Mouse (Mus musculus) G1E-ER4 (cell line): ENCODE results near the gene Lrrc28. TPM values are rescaled to one million over a fixed set of nuclear protein-coding genes. Genes with fewer than 3 reads are reported as not detected.

Experiments
- GATA1 ChIP-seq: IDR thresholded peaks from one replicate; pipeline ENCODE4 v1.8.0; 2012; ENCODE audit warnings: low read length, inconsistent platforms
- polyA plus RNA-seq: library from polyadenylated mRNA; stranded (reverse); fragments of >175 nt; gene quantifications from 2 replicates; pipeline ENCODE4 v1.2.3, GENCODE M21; 2012

Lrrc28 gene
- polyA plus RNA-seq, 1 experiment, result 20.0 TPM

DNA sequence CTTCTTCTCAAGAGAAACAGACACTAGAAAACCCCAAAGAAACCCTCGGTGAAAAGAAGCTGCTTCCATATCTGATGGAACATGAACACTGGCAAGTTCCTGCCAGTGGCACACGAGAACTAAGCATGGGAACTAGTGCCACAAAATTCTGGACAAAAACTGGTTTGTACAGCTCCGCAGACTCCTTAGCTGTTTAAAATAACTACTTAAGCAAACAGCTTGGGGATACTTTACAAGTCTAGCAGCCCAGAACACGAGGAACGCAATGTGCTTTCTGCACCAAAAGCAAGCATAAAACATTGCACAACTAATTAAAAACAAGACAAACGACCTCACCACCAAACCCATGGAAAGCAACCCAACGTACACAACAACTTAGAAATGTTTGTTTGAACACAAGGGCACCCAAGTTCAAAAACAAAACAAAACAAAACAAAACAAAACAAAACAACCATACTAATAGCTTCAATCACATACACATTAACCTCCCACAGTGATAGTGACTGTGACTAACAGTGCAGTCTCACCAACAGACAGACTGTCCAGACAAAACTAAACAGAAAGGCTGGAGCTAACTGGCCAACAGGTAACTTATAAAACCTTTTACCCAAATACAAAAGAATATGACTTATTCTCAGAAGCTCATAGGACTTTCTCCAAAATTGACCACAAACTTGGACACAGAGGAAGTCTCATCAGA lies 66.1 kb downstream of the Lrrc28 start:
- no peak for TF ChIP-seq GATA1

DNA sequence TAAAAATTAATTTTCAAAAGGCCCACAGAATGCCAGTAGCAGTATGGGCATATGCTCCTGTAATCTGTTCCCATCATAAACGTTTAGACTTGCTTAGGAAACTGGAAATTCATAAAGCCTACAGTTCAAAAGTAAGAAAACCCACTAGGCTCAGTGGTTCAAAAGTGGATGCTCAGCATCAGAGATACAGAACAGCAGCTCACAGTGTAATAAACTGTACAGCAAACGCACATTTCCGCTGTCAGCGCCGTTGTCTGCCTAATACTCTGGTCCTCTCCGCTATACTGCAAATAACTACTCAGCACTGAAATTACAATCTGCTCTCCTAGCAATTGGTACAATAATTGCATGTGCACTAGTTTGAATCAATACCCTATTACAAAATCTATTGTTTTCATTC lies 67.0 kb downstream of the Lrrc28 start:
- TF ChIP-seq GATA1, result no peak

DNA sequence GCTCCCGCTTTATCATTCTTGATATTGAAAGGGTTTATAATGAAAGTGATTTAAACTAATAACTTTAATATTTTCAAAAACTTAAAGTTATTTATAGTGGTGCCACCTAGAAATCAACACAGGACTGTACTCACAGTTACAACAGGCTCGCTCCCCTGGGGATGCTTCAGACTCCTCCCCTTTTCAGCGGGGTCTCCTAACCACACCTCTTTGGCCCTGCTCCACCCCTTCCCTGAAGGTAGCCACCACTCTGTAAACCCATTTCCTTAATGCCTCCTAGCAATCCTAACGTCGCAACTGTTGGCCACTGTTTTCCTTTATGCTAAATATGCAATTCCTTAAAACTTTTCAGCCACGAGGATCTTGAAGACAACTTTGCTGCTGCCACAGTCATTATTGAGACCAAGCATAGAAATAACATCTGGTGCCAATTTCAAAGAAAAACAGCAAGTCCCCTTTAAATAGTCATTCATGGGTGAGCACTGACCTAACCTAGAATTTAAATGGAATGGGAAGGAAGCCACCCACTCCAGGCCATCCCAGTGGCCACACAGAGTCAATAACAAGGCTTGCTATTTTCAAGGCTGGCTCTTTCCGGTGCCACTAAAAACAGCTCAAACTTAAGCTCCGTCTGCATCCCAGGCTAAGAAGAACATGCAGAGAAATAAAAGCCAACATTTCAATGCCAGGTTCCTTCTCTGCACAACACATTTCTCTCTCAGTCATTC lies 78.4 kb downstream of the Lrrc28 start:
- no peak for TF ChIP-seq GATA1

DNA sequence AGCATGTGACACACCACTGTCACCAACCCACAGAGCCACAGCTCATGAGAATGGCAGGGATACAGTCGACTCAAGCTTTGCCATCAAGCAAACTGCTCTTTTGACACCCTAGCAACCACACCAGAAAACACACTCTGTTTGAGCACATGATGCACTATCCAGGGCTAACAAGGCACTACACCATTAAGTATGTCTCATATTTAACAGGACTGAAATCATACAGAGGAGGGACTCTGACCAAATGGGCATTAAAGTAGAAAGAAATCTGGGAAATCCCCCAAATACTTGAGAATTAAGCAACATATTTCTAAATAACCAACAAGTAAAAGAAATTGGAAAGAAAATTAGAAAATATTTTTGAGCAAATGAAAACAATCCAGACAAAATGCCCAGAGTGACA lies 79.9 kb downstream of the Lrrc28 start:
- TF ChIP-seq GATA1, result no peak

DNA sequence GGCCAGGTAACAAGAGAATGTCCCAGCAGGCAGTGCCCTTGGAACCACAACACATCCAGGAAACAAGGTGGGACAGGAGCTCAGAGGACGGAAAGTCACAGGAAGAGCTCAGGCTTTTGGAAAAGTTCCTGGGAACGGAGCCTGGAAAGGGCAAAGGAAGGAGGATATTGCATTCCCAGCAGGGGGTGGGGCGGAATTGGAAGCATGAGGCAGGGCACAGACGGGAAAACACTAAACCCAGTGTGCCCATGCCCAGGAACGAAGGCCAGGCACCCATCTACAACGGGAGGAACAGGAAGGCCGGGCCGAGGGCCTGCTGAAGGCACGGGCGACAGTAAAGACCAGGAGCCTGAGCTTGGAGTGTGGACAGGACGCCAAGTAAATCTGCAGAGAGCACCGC lies 82.9 kb downstream of the Lrrc28 start:
- no peak for TF ChIP-seq GATA1

DNA sequence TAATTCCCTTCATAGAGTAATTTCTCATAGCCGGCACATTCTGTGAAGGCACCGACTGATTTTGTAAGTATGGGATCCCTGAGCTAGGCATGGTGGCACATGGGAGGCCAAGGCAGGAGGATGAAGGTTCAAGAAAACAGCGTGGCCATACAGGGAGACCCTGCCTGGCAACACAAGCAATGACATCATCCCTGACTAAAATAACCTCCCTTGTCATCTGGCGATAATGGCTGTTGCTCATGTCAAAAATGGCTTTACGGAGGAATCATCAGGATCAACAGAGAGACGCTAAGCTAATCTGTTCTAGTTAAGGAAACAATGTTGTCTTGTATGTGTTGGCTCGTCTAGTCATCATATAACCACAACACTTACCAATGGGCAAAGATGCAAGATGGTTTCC lies 85.6 kb downstream of the Lrrc28 start:
- TF ChIP-seq GATA1, result no peak

DNA sequence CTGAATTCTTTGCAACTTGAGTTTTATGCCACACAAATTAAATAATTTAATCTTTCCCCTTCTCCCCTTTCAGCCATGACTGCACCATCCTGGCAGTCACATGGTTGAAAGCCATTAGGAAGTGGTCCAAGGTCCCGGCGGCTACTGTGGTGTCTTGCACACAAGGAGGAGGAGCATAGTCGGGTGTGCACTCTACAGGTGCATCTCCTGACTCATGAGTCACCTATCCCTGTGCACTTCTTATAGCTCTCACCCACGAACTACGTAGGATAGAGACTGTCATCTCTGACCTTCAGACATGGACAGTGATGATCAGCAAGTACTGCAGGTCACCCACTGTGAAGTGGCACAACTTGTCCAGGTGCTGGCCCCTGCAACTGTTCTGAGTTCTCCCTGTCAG lies 86.8 kb downstream of the Lrrc28 start:
- no peak for TF ChIP-seq GATA1

DNA sequence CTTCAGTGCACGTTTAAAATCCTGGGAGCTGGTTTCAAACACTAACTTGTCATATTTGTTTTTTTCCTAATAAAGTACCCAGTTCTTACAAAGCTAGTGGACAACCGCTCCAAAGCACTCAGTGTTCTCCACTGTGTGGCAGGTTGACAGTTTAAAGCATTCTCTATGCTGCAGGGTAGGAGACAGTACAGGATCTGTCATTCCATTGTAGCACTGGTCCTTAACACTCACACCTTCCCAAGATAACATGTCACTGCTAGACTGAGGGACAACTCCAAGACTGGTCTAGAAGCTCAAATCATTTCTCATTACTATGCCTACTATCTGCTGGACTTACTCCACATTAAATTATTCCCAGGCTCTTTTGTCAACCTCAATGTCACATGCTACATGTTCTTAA lies 90.2 kb downstream of the Lrrc28 start:
- TF ChIP-seq GATA1, result no peak

DNA sequence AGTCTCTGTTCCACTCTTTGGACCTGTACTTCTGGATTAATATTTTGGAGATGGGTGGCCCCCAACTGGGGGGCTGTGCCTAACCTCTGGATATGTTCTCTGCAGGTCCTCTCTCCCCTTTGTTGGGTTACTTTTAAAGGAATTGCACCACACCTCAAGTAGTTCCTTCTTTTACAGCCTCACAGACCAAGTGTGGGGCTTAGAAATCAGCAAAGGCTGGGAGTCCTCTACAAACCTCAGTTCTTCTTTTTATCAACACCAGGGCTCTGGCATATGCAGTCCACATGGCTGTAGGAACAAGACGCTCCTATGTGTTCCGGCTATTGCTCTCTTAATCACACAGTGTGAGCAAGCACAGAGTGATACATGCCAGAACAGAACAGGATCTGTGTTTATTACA lies 93.8 kb downstream of the Lrrc28 start:
- TF ChIP-seq GATA1, result no peak

DNA sequence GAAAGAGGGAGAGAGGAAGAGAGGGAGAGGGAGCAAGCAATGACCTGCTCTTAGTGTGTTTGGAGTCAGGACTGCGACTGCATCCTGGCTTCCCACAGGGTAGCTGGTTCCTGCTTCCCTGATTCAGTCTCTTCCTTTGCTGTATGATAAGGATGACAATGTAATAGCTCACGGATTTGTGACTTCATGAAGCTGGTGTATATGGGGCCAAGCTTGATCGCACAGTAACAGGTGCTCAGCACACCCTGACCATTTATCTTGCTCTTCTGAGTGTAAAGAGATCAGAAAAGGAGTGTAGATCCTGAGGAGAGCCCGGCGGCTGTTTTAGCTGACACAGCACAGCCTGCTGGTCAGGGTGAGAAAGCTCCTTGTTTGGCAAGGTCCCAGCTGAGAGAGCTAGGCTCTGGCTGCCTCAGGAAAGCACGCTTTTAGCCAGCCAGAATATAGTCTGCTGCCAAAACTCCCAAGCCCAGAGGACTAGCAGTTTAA lies 96.0 kb downstream of the Lrrc28 start:
- no peak for TF ChIP-seq GATA1

DNA sequence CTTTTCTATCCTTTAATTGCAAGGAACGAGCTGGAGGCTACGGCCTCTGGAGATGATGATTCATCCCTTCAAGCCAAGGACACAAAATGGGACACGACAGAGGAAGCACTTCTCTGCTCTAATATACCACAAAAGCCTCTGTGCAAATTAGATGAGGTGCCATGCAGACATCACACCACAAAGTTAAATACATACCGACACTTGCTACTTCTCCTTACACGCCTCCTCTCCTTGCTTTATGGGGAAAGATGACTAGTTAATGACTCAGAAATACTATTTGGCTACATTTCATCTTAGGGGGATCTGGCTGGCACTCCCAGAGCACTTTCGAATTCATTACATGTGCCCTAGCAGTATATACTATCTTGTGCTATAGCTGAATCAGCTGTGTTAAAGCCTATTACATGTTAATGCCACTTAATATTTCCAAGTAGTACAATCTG lies 96.4 kb downstream of the Lrrc28 start:
- TF ChIP-seq GATA1, result no peak

DNA sequence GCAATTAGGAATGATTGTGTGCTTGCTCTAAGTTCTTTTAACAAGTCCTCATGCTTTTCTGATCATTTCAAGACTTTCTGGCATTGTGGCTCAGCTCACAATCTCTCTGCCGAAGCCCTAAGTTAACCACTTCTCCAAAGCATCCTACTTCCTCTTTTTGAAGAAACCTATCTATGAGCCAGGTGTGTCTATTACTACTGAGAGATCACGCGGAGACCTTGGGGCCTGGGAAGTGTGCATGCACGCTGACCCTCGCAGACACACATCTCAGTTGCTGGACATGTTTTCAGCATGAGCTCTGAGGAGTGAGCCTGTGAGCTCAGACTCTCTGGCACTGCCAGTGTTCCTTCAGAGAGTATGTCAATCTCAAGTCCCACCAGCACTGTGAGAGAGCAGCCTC lies 98.8 kb downstream of the Lrrc28 start:
- TF ChIP-seq GATA1, result no peak

DNA sequence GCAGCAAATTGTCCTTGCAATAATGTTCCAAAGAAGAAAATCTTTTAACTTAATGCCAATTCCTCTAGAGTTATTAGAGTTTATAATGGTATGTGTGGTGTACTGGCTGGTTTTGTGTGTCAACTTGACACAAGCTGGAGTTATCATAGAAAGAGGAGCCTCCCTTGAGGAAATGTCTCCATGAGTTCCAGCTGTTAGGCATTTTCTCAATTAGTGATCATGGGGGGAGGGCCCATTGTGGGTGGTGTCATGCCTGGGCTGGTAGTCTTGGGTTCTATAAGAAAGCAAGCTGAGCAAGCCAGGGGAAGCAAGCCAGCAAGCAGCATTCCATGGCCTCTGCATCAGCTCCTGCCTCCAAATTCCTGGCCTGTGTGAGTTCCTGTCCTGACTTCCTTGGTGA lies 100.5 kb downstream of the Lrrc28 start:
- TF ChIP-seq GATA1, result no peak

DNA sequence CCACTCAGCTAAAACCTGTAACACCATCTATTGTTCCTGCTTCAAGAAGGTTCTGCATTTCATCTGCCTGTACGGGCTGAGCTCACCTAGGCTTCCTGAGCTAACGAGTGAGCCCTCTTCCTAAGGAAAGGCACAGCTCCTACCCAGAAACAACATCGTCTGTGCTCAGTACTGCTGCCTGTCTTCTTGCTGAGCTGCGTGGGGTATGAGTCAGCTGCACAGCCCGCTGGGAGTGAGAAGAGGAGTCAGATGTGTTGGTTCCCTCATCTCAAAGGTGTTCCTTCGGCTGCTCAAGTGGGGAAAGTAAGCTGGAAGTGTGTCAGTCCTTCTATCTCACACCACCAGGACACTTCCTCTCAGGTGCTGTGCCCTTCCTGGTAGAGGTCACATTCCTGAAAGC lies 101.4 kb downstream of the Lrrc28 start:
- TF ChIP-seq GATA1, result no peak

DNA sequence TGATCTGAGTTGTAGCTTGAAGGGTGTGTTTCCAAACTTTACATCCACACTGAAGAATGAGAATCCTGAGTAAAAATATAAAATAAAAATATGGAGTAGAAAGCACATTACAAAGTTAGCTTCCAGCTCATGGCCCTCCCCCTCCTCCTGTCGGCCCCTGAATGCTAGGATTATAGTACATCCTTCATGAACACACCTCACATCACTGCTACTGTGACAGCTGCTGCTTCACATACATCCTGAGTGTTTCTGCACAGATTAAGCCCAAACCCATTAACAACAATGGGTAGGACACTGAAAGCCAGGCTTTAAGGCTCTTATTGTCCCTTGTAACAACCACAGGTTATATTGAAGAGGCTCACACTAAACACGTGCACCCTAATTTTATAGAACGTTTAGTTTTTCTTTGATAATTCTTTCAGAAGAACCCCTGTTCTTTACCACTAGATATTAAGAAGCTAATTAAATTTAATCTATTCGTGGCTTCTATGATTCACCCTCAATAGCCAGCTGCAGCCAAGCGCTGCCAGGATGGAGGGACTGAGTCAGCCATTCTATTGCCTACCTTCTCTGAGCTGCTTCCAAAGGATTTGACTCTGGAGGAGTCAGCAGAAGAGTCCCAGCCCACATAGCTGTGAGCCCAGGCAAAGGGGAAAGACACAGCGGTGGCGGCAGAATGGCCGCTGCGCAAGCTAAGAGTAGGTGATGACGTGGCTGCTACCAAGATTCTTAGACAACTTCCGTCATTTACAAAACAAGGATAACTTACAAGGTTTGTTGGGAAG lies 108.3 kb downstream of the Lrrc28 start:
- no peak for TF ChIP-seq GATA1

DNA sequence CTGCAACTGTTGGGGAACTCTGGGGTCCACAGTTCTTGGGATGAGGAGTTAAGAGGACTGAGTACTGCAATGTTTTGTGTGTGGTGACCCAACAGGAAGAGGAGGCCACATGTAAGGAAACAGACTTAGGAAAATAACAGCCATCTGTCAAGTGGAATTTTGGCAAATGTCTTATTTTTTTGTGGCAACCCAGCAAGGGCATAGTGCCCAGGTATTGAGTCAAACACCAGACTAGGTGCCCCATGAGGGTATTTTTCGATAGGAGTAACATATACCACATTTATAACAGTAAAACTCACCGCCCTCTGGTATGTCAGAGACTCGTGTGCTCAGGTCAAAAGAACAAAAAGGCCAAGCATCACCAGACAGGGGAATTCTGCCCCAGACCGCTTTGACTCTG lies 109.1 kb downstream of the Lrrc28 start:
- no peak for TF ChIP-seq GATA1
